Mouse (Mus musculus) midbrain, embryonic 15.5 days (tissue): ENCODE results near the gene 4930558K02Rik. TPM values are rescaled to one million over a fixed set of nuclear protein-coding genes. Genes with fewer than 3 reads are reported as not detected.

ENCODE experiments used
- ATAC-seq: fragments of 200-750 bp; cut with Nextera tagmentation; replicated peaks from 2 replicates; pipeline ENCODE4 v1.8.0; 2017; ENCODE audit warnings: moderate TSS enrichment
- H3K27ac ChIP-seq: fragments of 300-500 bp; sonication (generic); 2 replicates; pipeline ENCODE4 v1.5.1; 2015; ENCODE audit warnings: mild to moderate bottlenecking, inconsistent platforms
- H3K27me3 ChIP-seq: fragments of 300-500 bp; sonication (generic); replicated peaks from 2 replicates; pipeline ENCODE4 v1.6.1; 2015; ENCODE audit warnings: inconsistent platforms
- H3K36me3 ChIP-seq: fragments of 300-500 bp; sonication (generic); replicated peaks from 2 replicates; pipeline ENCODE4 v1.6.1; 2015; ENCODE audit warnings: inconsistent platforms
- H3K4me1 ChIP-seq: fragments of 300-500 bp; sonication (generic); 2 replicates; pipeline ENCODE4 v1.6.1; 2015; ENCODE audit warnings: inconsistent platforms
- H3K4me2 ChIP-seq: fragments of 300-500 bp; sonication (generic); 2 replicates; pipeline ENCODE4 v1.6.1; 2015; ENCODE audit warnings: inconsistent platforms, mild to moderate bottlenecking, moderate library complexity
- H3K4me3 ChIP-seq: fragments of 300-500 bp; sonication (generic); 2 replicates; pipeline ENCODE4 v1.5.1; 2015; ENCODE audit warnings: mild to moderate bottlenecking, inconsistent platforms
- H3K9ac ChIP-seq: fragments of 300-500 bp; sonication (generic); 2 replicates; pipeline ENCODE4 v1.6.1; 2015; ENCODE audit warnings: mild to moderate bottlenecking, inconsistent platforms
- H3K9me3 ChIP-seq: fragments of 300-500 bp; sonication (generic); 2 replicates; pipeline ENCODE4 v1.6.1; 2016; ENCODE audit warnings: inconsistent platforms
- WGBS: fragments of 180-500 bp; shearing (Covaris S2); methylation state at CpG from one replicate; pipeline ENCODE4 v1.1.7; 2015; ENCODE audit warnings: mixed read lengths; 5-methylcytosine and 5-hydroxymethylcytosine counted together
- polyA plus RNA-seq: library from polyadenylated mRNA; unstranded; fragments of >200 nt; fragmentation: Nextera tagmentation; extraction: Ambion mirVana; gene quantifications from 2 replicates; pipeline ENCODE4 v1.2.1, GENCODE M21; 2015

4930558K02Rik gene
- polyA plus RNA-seq: 0.22 TPM in 1 of 2 replicates, not detected in the other

DNA sequence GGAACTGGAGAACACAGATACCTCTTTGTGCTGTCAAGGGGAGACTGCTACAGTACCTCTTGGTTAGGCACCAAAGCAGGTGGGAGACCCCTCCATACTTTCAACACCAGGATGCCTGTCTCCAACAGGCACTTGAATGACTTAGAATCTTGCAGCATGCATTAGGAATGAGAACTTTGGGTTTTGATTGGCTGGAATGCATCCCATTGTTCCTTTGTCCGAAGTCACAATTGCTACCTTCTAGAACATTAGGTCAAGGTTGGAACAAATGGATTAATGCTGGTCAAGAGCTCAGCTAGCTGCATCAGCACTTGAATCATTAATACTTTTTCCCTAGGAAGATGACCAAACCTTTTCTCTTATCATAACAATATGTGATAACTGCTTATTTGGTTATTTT, at the start of gene 4930558K02Rik:
Gene 4930558K02Rik (minus strand): TSS at position 101 of the 400 bp plus-strand sequence.
- 79% methylated on average over 1 of the region's 1 CpGs for WGBS
- H3K4me3 ChIP-seq: no peak within 1 kb of the TSS

GRCm38 (mm10) chr1:162023681-162024270, 44.3 kb upstream of the 4930558K02Rik start:
- Histone ChIP-seq H3K4me1 (0 out of 2 replicates have a peak, but pooled peaks cover 2% of the 10 kb centered on the region), H3K4me3 (no peak overlapping the region), H3K27ac (no peak overlapping the region), H3K36me3 (no peaks in the 10 kb centered on the region), H3K27me3 (no peaks in the 10 kb centered on the region), H3K9ac (no peak overlapping the region), H3K9me3 (no peaks in the 10 kb centered on the region), H3K4me2 (no peak overlapping the region)
- WGBS: 50% methylated on average over 8 of the region's 8 CpGs
- no peak for ATAC-seq

More for the DNA sequence above, at the start of gene 4930558K02Rik:
- Histone ChIP-seq H3K9ac (no peak within 1 kb of the TSS), H3K27ac (no peak within 1 kb of the TSS), H3K4me1 (0 out of 2 replicates have a peak, but pooled peaks cover 4% of the 10 kb centered on the region), H3K27me3 (no peaks in the 10 kb centered on the region), H3K36me3 (no peaks in the 10 kb centered on the region), H3K9me3 (no peaks in the 10 kb centered on the region), H3K4me2 (no peak within 1 kb of the TSS)
- no peak for ATAC-seq

DNA sequence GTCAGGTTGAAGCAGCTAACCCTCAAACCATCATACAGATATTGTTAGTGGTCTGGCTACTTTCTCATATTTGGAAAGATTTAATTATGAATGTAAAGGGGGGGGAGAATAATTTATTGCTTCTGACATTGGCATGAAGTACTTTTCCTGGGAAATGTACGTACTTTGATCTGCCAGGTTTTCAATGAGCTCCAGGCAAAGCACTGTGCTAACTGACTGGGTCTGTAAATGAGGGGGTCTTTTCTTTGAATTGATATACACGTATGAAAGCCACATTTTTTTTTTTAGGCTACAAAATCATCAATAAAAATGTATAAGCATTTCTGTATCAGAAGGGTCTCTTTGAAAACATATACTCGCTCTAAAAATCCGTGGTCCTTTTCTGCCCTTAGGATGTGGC, 41.3 kb upstream of the 4930558K02Rik start:
- Histone ChIP-seq H3K4me1 (0 out of 2 replicates have a peak, but pooled peaks cover 2% of the 10 kb centered on the region), H3K27ac (no peak overlapping the region), H3K27me3 (no peaks in the 10 kb centered on the region), H3K4me2 (no peak overlapping the region), H3K4me3 (no peak overlapping the region), H3K36me3 (no peaks in the 10 kb centered on the region), H3K9me3 (no peaks in the 10 kb centered on the region), H3K9ac (no peak overlapping the region)
- peak; percentile 71; the same call in 1 of the 2 replicates for ATAC-seq
- 53% methylated on average over 4 of the region's 4 CpGs for WGBS

DNA sequence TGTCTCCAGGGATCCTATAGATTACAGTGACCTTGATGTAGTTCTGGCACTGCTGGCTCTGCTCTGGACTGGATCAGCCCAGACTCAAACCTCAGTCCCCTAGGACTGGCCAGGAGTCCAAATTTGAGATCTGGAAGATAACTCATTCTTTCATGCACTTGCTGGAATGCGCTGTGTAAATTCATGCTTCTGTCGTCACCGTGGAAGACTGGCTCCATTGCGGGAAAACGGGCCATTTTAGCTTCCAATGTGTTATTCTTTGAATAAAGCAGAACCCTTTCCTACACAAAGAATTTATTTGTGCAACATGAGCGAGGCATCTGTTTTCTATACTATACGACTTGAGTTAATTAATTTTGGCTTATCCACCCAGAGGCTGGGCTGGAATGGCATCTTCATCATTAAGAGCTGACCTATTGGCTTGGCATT, 40.9 kb upstream of the 4930558K02Rik start:
- Histone ChIP-seq H3K4me2 (no peak overlapping the region), H3K9me3 (no peaks in the 10 kb centered on the region), H3K27ac (no peak overlapping the region; the same call in 1 of the 2 replicates), H3K27me3 (no peaks in the 10 kb centered on the region), H3K4me3 (no peak overlapping the region), H3K36me3 (no peaks in the 10 kb centered on the region), H3K4me1 (0 out of 2 replicates have a peak, but pooled peaks cover 2% of the 10 kb centered on the region), H3K9ac (no peak overlapping the region)
- 60% methylated on average over 7 of the region's 7 CpGs for WGBS
- ATAC-seq: 0 out of 2 replicates have a peak, but pooled peaks have one; percentile 22

- Histone ChIP-seq H3K27ac (no peak overlapping the region), H3K27me3 (no peaks in the 10 kb centered on the region), H3K9ac (no peak overlapping the region), H3K4me3 (no peak overlapping the region), H3K4me2 (no peak overlapping the region), H3K36me3 (no peaks in the 10 kb centered on the region), H3K9me3 (no peaks in the 10 kb centered on the region), H3K4me1 (0 out of 2 replicates have a peak, but pooled peaks cover under 1% of the 10 kb centered on the region)
- WGBS: 87% methylated on average over 6 of the region's 6 CpGs
- no peak for ATAC-seq
These were observed 39.2 kb upstream of the 4930558K02Rik start for GRCm38 (mm10) chr1:162018601-162018977.

GRCm38 (mm10) chr1:162017975-162018600, 38.7 kb upstream of the 4930558K02Rik start:
- H3K4me3 ChIP-seq: no peak overlapping the region
- WGBS: 87% methylated on average over 13 of the region's 13 CpGs
- no peak overlapping the region for H3K4me2 ChIP-seq
- H3K27me3 ChIP-seq: no peaks in the 10 kb centered on the region
- no peak for ATAC-seq
- no peaks in the 10 kb centered on the region for H3K36me3 ChIP-seq
- H3K4me1 ChIP-seq: no peaks in the 10 kb centered on the region
- H3K27ac ChIP-seq: no peak overlapping the region
- no peak overlapping the region for H3K9ac ChIP-seq
- no peaks in the 10 kb centered on the region for H3K9me3 ChIP-seq

DNA sequence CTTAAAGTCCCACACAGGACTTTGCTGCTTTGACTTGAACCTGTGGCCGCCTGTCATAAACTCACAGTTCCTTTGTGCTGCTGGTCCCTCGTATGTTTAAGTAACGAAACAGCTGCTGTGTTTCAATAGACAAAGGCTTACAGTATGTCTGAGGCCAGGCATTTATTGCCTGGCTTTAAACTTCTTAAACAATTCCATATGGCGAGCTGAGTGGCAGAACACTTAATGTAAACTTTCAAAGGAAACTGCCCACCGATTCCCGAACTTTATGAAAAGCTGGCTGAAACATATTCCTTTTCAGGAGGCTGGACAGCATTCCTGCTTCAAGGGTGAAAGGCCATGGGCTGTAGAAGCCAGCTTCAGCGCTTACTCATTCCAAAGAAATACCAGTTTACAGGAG, 37.5 kb upstream of the 4930558K02Rik start:
- H3K4me2 ChIP-seq: no peak overlapping the region
- H3K9ac ChIP-seq: no peak overlapping the region
- no peaks in the 10 kb centered on the region for H3K36me3 ChIP-seq
- no peaks in the 10 kb centered on the region for H3K27me3 ChIP-seq
- no peaks in the 10 kb centered on the region for H3K9me3 ChIP-seq
- no peaks in the 10 kb centered on the region for H3K4me1 ChIP-seq
- H3K4me3 ChIP-seq: no peak overlapping the region
- no peak for ATAC-seq
- 67% methylated on average over 7 of the region's 7 CpGs for WGBS
- H3K27ac ChIP-seq: no peak overlapping the region

GRCm38 (mm10) chr1:162015247-162015862, 35.9 kb upstream of the 4930558K02Rik start:
- 71% methylated on average over 8 of the region's 8 CpGs for WGBS
- no peak overlapping the region for H3K4me2 ChIP-seq
- no peak overlapping the region for H3K4me3 ChIP-seq
- H3K27me3 ChIP-seq: no peaks in the 10 kb centered on the region
- H3K27ac ChIP-seq: no peak overlapping the region
- H3K36me3 ChIP-seq: peaks cover 3% of the 10 kb centered on the region
- no peak overlapping the region for H3K9ac ChIP-seq
- no peak for ATAC-seq
- no peaks in the 10 kb centered on the region for H3K9me3 ChIP-seq
- no peaks in the 10 kb centered on the region for H3K4me1 ChIP-seq

DNA sequence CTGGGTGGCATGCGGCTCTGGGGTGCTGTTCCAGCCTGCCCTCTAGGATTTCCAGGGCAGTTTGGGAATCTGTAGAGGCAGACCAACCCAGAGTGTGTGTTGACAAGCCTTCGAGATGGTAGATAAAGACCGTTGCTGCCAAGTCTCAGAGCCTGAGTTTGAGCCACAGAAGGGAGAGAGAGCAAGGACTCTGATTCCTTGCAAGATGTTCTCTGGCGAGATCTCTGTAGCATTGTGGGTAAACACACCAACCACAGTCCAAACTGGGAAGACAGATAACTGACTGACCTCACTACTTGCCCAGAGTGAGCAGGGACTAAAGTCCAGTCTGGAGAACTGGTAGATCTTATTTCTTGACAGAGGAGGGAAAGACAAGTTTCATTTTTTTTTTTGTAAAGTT, 34.1 kb upstream of the 4930558K02Rik start:
- H3K36me3 ChIP-seq: peaks cover 3% of the 10 kb centered on the region
- 88% methylated on average over 4 of the region's 4 CpGs for WGBS
- H3K4me2 ChIP-seq: no peak overlapping the region
- H3K27me3 ChIP-seq: no peaks in the 10 kb centered on the region
- ATAC-seq: no peak
- no peaks in the 10 kb centered on the region for H3K9me3 ChIP-seq
- no peak overlapping the region for H3K4me3 ChIP-seq
- peaks cover 4% of the 10 kb centered on the region; the same call in 1 of the 2 replicates for H3K4me1 ChIP-seq
- H3K9ac ChIP-seq: no peak overlapping the region
- no peak overlapping the region for H3K27ac ChIP-seq

DNA sequence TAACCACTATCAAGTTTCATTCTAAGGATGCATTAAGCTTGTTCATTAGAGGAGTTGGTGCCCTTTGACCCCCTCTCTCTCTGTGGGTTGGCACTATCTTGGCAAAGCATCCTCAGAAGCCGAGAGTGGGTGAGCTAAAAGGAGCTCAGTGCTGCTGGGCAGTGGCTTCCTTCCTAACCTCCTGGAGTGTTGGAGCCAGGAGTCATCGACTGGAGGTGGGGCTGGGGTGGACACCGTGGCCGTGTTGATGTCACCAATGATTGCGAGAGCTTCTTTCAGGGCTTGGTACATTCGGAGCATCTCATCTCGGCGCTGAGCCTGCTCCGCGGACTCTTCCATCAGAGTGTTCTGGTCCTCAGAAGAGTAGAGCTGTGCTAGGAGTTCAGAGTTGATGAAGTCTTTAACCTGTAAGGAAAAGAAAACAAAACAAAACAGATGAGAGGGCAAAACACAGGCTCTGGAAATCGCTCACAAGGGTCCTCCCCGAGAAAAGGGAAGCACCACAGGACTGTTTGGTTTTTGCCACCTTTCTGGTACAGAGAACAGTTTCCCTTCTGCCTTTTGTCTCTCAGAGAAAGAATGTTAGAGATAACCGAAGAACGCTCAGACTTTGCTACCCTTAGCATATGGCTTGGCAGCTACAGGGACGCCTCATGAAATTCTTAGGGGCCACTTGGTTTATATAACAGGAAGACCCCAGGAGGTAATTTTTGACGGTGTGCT, 32.2 kb upstream of the 4930558K02Rik start:
- H3K36me3 ChIP-seq: peaks cover 3% of the 10 kb centered on the region
- no peak overlapping the region for H3K4me2 ChIP-seq
- no peak overlapping the region for H3K9ac ChIP-seq
- no peaks in the 10 kb centered on the region for H3K27me3 ChIP-seq
- ATAC-seq: no peak
- no peak overlapping the region for H3K4me3 ChIP-seq
- peaks cover 7% of the 10 kb centered on the region; the same call in 1 of the 2 replicates for H3K4me1 ChIP-seq
- 80% methylated on average over 16 of the region's 16 CpGs for WGBS
- H3K9me3 ChIP-seq: no peaks in the 10 kb centered on the region
- no peak overlapping the region for H3K27ac ChIP-seq

- Histone ChIP-seq H3K27me3 (no peaks in the 10 kb centered on the region), H3K36me3 (peaks cover 3% of the 10 kb centered on the region), H3K4me1 (peaks cover 16% of the 10 kb centered on the region), H3K4me2 (no peak overlapping the region), H3K27ac (no peak overlapping the region), H3K4me3 (no peak overlapping the region), H3K9ac (no peak overlapping the region), H3K9me3 (no peaks in the 10 kb centered on the region)
- ATAC-seq: 0 out of 2 replicates have a peak, but pooled peaks have one; percentile 21
- 60% methylated on average over 8 of the region's 8 CpGs for WGBS
These were observed 29.6 kb upstream of the 4930558K02Rik start for GRCm38 (mm10) chr1:162009086-162009485.

- Histone ChIP-seq H3K4me1 (peaks cover 18% of the 10 kb centered on the region), H3K27me3 (no peaks in the 10 kb centered on the region), H3K36me3 (peaks cover 3% of the 10 kb centered on the region), H3K4me2 (0 out of 2 replicates have a peak overlapping the region, but pooled peaks have one; percentile 4), H3K4me3 (no peak overlapping the region), H3K27ac (peak overlapping the region; percentile 53), H3K9me3 (no peaks in the 10 kb centered on the region), H3K9ac (no peak overlapping the region)
- 29% methylated on average over 8 of the region's 8 CpGs for WGBS
- ATAC-seq: peak; percentile 34; the same call in 1 of the 2 replicates
These were observed 29.2 kb upstream of the 4930558K02Rik start for GRCm38 (mm10) chr1:162008631-162009067.
